Mouse (Mus musculus) embryonic fibroblast, embryonic 13.5 days (primary cell): ENCODE results near the gene Epdr1.

Experiments
- CTCF ChIP-seq: IDR thresholded peaks from 2 replicates; pipeline ENCODE4 v1.5.1; 2011; ENCODE audit warnings: mild to moderate bottlenecking, control low read depth, low read length, moderate library complexity, borderline replicate concordance; ENCODE audit not compliant: insufficient read depth
- POLR2A ChIP-seq: IDR thresholded peaks from 2 replicates; pipeline ENCODE4 v1.6.1; 2011; ENCODE audit warnings: low read depth, mild to moderate bottlenecking, control low read depth, low read length, moderate library complexity

DNA sequence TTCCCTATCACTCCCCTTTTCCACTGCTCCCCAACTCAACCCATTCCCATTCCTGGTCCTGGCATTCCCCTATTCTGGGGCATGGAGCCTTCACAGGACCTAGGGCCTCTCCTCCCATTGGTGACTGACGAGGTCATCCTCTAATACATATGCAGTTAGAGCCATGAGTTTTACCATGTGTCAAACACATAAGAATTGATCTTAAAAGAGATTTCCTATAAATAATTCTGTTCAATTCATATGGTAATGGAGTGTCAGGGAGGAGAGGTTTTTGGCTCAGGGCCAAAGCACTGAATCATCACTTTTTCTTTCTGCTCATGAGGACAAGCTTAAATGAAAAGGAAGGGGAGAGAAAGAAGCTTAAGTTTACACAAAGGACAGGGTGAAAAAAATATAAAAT lies 7.4 kb downstream of the Epdr1 start:
- TF ChIP-seq CTCF (no peak), POLR2A (no peak)
